Mouse (Mus musculus): ENCODE data around the gene Rnf145. TPM values are rescaled to one million over a fixed set of nuclear protein-coding genes. Genes with fewer than 3 reads are reported as not detected.

Rnf145 gene
- polyA plus RNA-seq, 2 experiments, result 45.8 to 49.0 TPM

- Histone ChIP-seq H3K9ac (replicated peaks) (no peak overlapping the region), H3K27ac (no peak overlapping the region), H3K9me3 (ENCODE audit: control insufficient read depth, low read length) (no peaks in the 10 kb centered on the region), H3K36me3 (replicated peaks; ENCODE audit: control insufficient read depth, insufficient read depth, low read depth) (no peaks in the 10 kb centered on the region), H3K4me3 (ENCODE audit: insufficient read depth in 1 of 2, low read depth in 2 of 2, low read length in 2 of 2) (no peak overlapping the region), H3K27me3 (ENCODE audit: control insufficient read depth, insufficient read depth, low read length) (no peaks in the 10 kb centered on the region), H3K4me1 (replicated peaks; ENCODE audit: control insufficient read depth in 2 of 2, insufficient read depth in 2 of 2, low read length in 1 of 2) (no peaks in the 10 kb centered on the region; a peak in 1 of 4 replicates), H3K4me2 (ENCODE audit: low read depth) (0 out of 2 replicates have a peak overlapping the region, but pooled peaks have one; percentile 18)
- WGBS (ENCODE audit: insufficient replicate concordance), result 7% methylated on average over 11 of the region's 11 CpGs
- DNase-seq (ENCODE audit: low read depth in 3 of 3, low spot score in 3 of 3) (peak; percentile 27 to 45 (median 29)), ATAC-seq (ENCODE audit: insufficient read depth) (peak; percentile 48; the same call in 1 of the 2 replicates)
- TF ChIP-seq CTCF (IDR thresholded peaks at IDR 0.05; ENCODE audit: low read depth) (peak; percentile 76), EP300 (IDR thresholded peaks at IDR 0.05; ENCODE audit: low read depth) (no peak)
Measured at GRCm38 (mm10) chr11:44581277-44581683, 62.5 kb downstream of the Rnf145 start.

GRCm38 (mm10) chr11:44586047-44586696 lies 67.4 kb downstream of the Rnf145 start:
- Histone ChIP-seq H3K27me3 (ENCODE audit: control insufficient read depth, insufficient read depth, low read length) (no peaks in the 10 kb centered on the region), H3K4me1 (replicated peaks; ENCODE audit: control insufficient read depth in 2 of 2, insufficient read depth in 2 of 2, low read length in 1 of 2) (no peaks in the 10 kb centered on the region; a peak in 1 of 4 replicates), H3K36me3 (replicated peaks; ENCODE audit: control insufficient read depth, insufficient read depth, low read depth) (no peaks in the 10 kb centered on the region), H3K9ac (replicated peaks) (no peak overlapping the region), H3K4me3 (ENCODE audit: insufficient read depth in 1 of 2, low read depth in 2 of 2, low read length in 2 of 2) (no peak overlapping the region), H3K9me3 (ENCODE audit: control insufficient read depth, low read length) (no peaks in the 10 kb centered on the region), H3K4me2 (ENCODE audit: low read depth) (no peak overlapping the region), H3K27ac (no peak overlapping the region)
- DNase-seq (ENCODE audit: low read depth in 3 of 3, low spot score in 3 of 3), result peak; percentile 45 to 50 (median 49)
- ATAC-seq (ENCODE audit: insufficient read depth), result no peak
- 9% methylated on average over 3 of the region's 3 CpGs for WGBS (ENCODE audit: insufficient replicate concordance)
- TF ChIP-seq CTCF (IDR thresholded peaks at IDR 0.05; ENCODE audit: low read depth), result peak; percentile 87
- no peak for TF ChIP-seq EP300 (IDR thresholded peaks at IDR 0.05; ENCODE audit: low read depth)

DNA sequence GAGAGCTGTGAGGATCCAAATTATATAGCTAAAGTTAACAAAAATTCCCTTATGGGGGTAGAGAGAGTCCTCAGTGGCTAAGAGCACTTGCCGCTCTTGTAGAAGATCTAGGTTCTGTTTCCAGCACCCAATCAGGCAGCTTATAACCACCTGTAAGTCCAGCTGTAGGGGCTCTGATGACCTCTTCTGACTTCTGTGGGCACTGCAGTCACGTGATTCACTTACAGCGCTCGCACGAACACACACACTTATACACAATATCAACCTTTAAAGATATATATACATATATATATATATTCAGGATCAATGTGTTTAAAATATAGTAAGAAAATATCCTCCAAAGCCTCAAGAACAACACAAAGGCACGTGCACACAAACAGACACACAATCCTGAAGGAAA lies 74.3 kb downstream of the Rnf145 start:
- Histone ChIP-seq H3K27me3 (ENCODE audit: control insufficient read depth, insufficient read depth, low read length) (no peaks in the 10 kb centered on the region), H3K9me3 (ENCODE audit: control insufficient read depth, low read length) (no peaks in the 10 kb centered on the region), H3K4me2 (ENCODE audit: low read depth) (no peak overlapping the region), H3K4me3 (ENCODE audit: insufficient read depth in 1 of 2, low read depth in 2 of 2, low read length in 2 of 2) (no peak overlapping the region), H3K4me1 (replicated peaks; ENCODE audit: control insufficient read depth in 2 of 2, insufficient read depth in 2 of 2, low read length in 1 of 2) (no peaks in the 10 kb centered on the region), H3K27ac (no peak overlapping the region), H3K9ac (replicated peaks) (no peak overlapping the region), H3K36me3 (replicated peaks; ENCODE audit: control insufficient read depth, insufficient read depth, low read depth) (no peaks in the 10 kb centered on the region)
- 76% methylated on average over 6 of the region's 6 CpGs for whole genome bisulfite sequencing (ENCODE audit: insufficient replicate concordance)
- no peak for ATAC-seq (ENCODE audit: insufficient read depth)
- TF ChIP-seq CTCF (IDR thresholded peaks at IDR 0.05; ENCODE audit: low read depth) (no peak), EP300 (IDR thresholded peaks at IDR 0.05; ENCODE audit: low read depth) (no peak)
- DNase-seq (ENCODE audit: low read depth in 3 of 3, low spot score in 3 of 3), result no peak

GRCm38 (mm10) chr11:44594768-44595167 lies 76.0 kb downstream of the Rnf145 start:
- no peak for TF ChIP-seq EP300 (IDR thresholded peaks at IDR 0.05; ENCODE audit: low read depth)
- no peak for TF ChIP-seq CTCF (IDR thresholded peaks at IDR 0.05; ENCODE audit: low read depth)
- Histone ChIP-seq H3K9ac (replicated peaks) (no peak overlapping the region), H3K27me3 (ENCODE audit: control insufficient read depth, insufficient read depth, low read length) (no peaks in the 10 kb centered on the region), H3K9me3 (ENCODE audit: control insufficient read depth, low read length) (no peaks in the 10 kb centered on the region), H3K4me3 (ENCODE audit: insufficient read depth in 1 of 2, low read depth in 2 of 2, low read length in 2 of 2) (no peak overlapping the region), H3K27ac (no peak overlapping the region), H3K4me1 (replicated peaks; ENCODE audit: control insufficient read depth in 2 of 2, insufficient read depth in 2 of 2, low read length in 1 of 2) (no peaks in the 10 kb centered on the region), H3K36me3 (replicated peaks; ENCODE audit: control insufficient read depth, insufficient read depth, low read depth) (no peaks in the 10 kb centered on the region), H3K4me2 (ENCODE audit: low read depth) (no peak overlapping the region)
- DNase-seq (ENCODE audit: low read depth in 3 of 3, low spot score in 3 of 3) (no peak), ATAC-seq (ENCODE audit: insufficient read depth) (no peak)
- WGBS (ENCODE audit: insufficient replicate concordance), result 55% methylated on average over 3 of the region's 3 CpGs

- TF ChIP-seq EP300 (IDR thresholded peaks at IDR 0.05; ENCODE audit: low read depth), result no peak
- TF ChIP-seq CTCF (IDR thresholded peaks at IDR 0.05; ENCODE audit: low read depth), result no peak
- Histone ChIP-seq H3K9me3 (ENCODE audit: control insufficient read depth, low read length) (no peaks in the 10 kb centered on the region), H3K4me3 (ENCODE audit: insufficient read depth in 1 of 2, low read depth in 2 of 2, low read length in 2 of 2) (no peak overlapping the region), H3K9ac (replicated peaks) (no peak overlapping the region), H3K4me2 (ENCODE audit: low read depth) (no peak overlapping the region), H3K27me3 (ENCODE audit: control insufficient read depth, insufficient read depth, low read length) (peaks cover 14% of the 10 kb centered on the region), H3K27ac (no peak overlapping the region), H3K36me3 (replicated peaks; ENCODE audit: control insufficient read depth, insufficient read depth, low read depth) (no peaks in the 10 kb centered on the region), H3K4me1 (replicated peaks; ENCODE audit: control insufficient read depth in 2 of 2, insufficient read depth in 2 of 2, low read length in 1 of 2) (no peaks in the 10 kb centered on the region)
- ATAC-seq (ENCODE audit: insufficient read depth) (no peak), DNase-seq (ENCODE audit: low read depth in 3 of 3, low spot score in 3 of 3) (no peak)
- WGBS (ENCODE audit: insufficient replicate concordance), result 52% methylated on average over 8 of the region's 8 CpGs
Measured at GRCm38 (mm10) chr11:44606881-44607280, 88.1 kb downstream of the Rnf145 start.

Measured in liver, embryonic 14.5 days (tissue).